Comparison of ENCODE assay signal across 8 mouse cellular contexts in the genomic region with DNA sequence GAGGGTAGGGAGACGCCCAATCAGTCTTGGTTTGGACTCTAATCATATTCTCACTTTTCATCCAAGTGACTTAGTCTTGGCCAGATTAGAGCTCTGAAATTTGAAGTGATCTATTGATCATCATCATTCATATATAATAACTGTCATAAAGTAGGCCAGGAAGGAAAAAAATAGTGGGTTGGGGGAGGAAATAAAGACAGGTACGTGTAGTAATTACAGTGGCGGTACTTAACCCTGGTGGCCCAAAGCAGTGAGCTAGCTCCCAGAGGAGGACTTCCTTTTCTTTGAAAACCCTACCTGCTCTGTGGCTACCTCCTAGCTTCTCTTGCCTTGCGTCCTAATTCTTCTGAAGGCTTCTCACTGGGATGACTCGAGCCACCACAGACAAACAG. TPM values are rescaled to one million over a fixed set of nuclear protein-coding genes. Genes with fewer than 3 reads are reported as not detected.
DNase-seq lines count a peak whose midpoint lies in the region; ATAC-seq and TF ChIP-seq lines count a peak whose summit lies in the region.

No protein-coding gene starts in this region.

- H3K27me3 ChIP-seq in heart, embryonic 14.5 days (ENCODE audit: control insufficient read depth, insufficient read depth, low read length), result no peaks in the 10 kb centered on the region
- H3K27me3 ChIP-seq in forebrain, embryonic 14.5 days (replicated peaks; ENCODE audit: control insufficient read depth, insufficient read depth, low read length), result no peaks in the 10 kb centered on the region
- no peaks in the 10 kb centered on the region for H3K27me3 ChIP-seq in liver, postnatal 0 days (ENCODE audit: insufficient read depth, low read length)

- H3K4me1 ChIP-seq in heart, embryonic 14.5 days (ENCODE audit: control insufficient read depth in 2 of 2, insufficient read depth in 2 of 2, low read length in 2 of 2), result peaks cover 6 to 36% of the 10 kb centered on the region in 2 experiments
- peaks cover 0 to 4% of the 10 kb centered on the region in 2 experiments; a peak in 1 of 4 replicates for H3K4me1 ChIP-seq in ES-E14 (ENCODE audit: control insufficient read depth in 2 of 2, insufficient read depth in 2 of 2, low read length in 2 of 2, poor library complexity in 1 of 2)
- peaks cover 12% of the 10 kb centered on the region for H3K4me1 ChIP-seq in forebrain, embryonic 14.5 days (ENCODE audit: control insufficient read depth, insufficient read depth, low read length)
- H3K4me1 ChIP-seq in liver, postnatal 0 days (ENCODE audit: insufficient read depth), result peaks cover 26% of the 10 kb centered on the region

- no peak for TF ChIP-seq EP300 in liver, postnatal 0 days (IDR thresholded peaks at IDR 0.05; ENCODE audit: low read depth)

- H3K36me3 ChIP-seq in heart, embryonic 14.5 days (ENCODE audit: control insufficient read depth, insufficient read depth, low read length), result peaks cover 33% of the 10 kb centered on the region
- H3K36me3 ChIP-seq in ES-E14 (ENCODE audit: control insufficient read depth, insufficient read depth, low read length, poor library complexity, severe bottlenecking), result peaks cover 5% of the 10 kb centered on the region
- peaks cover 20% of the 10 kb centered on the region for H3K36me3 ChIP-seq in forebrain, embryonic 14.5 days (ENCODE audit: control insufficient read depth, insufficient read depth, low read length)
- H3K36me3 ChIP-seq in liver, postnatal 0 days (replicated peaks; ENCODE audit: insufficient read depth, low read length), result peaks cover 23% of the 10 kb centered on the region

- DNase-seq in heart, adult 9 months (ENCODE audit: low spot score in 2 of 2), result no peak
- no peak for DNase-seq in ES-E14 (ENCODE audit: low read depth, low spot score)
- DNase-seq in forebrain, embryonic 14.5 days (ENCODE audit: low spot score), result no peak
- DNase-seq in liver, postnatal 0 days, result no peak
- DNase-seq in right cerebral cortex, postnatal 4 days, result no peak
- no peak for DNase-seq in kidney, postnatal 14 days
- no peak for DNase-seq in ovary, postnatal 10 days (ENCODE audit: low spot score)

- no peaks in the 10 kb centered on the region for H3K9me3 ChIP-seq in heart, embryonic 14.5 days (ENCODE audit: control insufficient read depth, low read length)
- H3K9me3 ChIP-seq in ES-E14 (ENCODE audit: control insufficient read depth, insufficient read depth, low read depth, low read length), result no peaks in the 10 kb centered on the region
- no peaks in the 10 kb centered on the region for H3K9me3 ChIP-seq in forebrain, embryonic 14.5 days (replicated peaks; ENCODE audit: control insufficient read depth, low read length)
- H3K9me3 ChIP-seq in liver, postnatal 0 days (ENCODE audit: low read length), result no peaks in the 10 kb centered on the region

- H3K4me2 ChIP-seq in heart, embryonic 14.5 days (ENCODE audit: low read length), result peak overlapping the region; percentile 94
- H3K4me2 ChIP-seq in forebrain, embryonic 14.5 days (ENCODE audit: low read length), result peak overlapping the region; percentile 66
- peak overlapping the region; percentile 81 for H3K4me2 ChIP-seq in liver, postnatal 0 days (ENCODE audit: low read depth, low read length)

- peak overlapping the region; percentile 75 to 84 for H3K4me3 ChIP-seq in heart, embryonic 14.5 days (ENCODE audit: control insufficient read depth in 1 of 2, insufficient read depth in 1 of 2, low read depth in 1 of 2, low read length in 2 of 2)
- H3K4me3 ChIP-seq in ES-E14 (ENCODE audit: insufficient read depth in 1 of 2, low read depth in 1 of 2, low read length in 2 of 2, poor library complexity in 1 of 2, severe bottlenecking in 1 of 2), result peak overlapping the region; percentile 95 to 98
- H3K4me3 ChIP-seq in forebrain, embryonic 14.5 days (ENCODE audit: low read depth, low read length), result peak overlapping the region; percentile 82
- H3K4me3 ChIP-seq in liver, postnatal 0 days (ENCODE audit: low read depth, low read length), result peak overlapping the region; percentile 79

- H3K9ac ChIP-seq in heart, embryonic 14.5 days (ENCODE audit: low read length), result peak overlapping the region; percentile 90
- H3K9ac ChIP-seq in ES-E14 (ENCODE audit: insufficient read depth, low read depth, low read length, poor library complexity, severe bottlenecking), result peak overlapping the region; percentile 97; the same call in 1 of the 2 replicates
- H3K9ac ChIP-seq in forebrain, embryonic 14.5 days (ENCODE audit: low read length), result peak overlapping the region; percentile 83
- H3K9ac ChIP-seq in liver, postnatal 0 days (replicated peaks), result peak overlapping the region; percentile 94

- ATAC-seq in heart, embryonic 14.5 days (ENCODE audit: insufficient number of reproducible peaks, insufficient read depth, low FRiP score, low read depth), result no peak
- ATAC-seq in forebrain, embryonic 14.5 days, result no peak
- no peak for ATAC-seq in liver, postnatal 0 days

- in situ Hi-C loops in ES-E14 (cut with MboI; ENCODE audit: low sequenced_read_pairs in 2 of 2, unreplicated experiment in 2 of 2), result no loop called here

- WGBS in heart, embryonic 14.5 days, result 3% methylated on average over 5 of the region's 5 CpGs
- 10% methylated on average over 5 of the region's 5 CpGs for WGBS in forebrain, embryonic 14.5 days
- 6% methylated on average over 5 of the region's 5 CpGs for WGBS in liver, postnatal 0 days (ENCODE audit: insufficient replicate concordance)

- no peak for TF ChIP-seq CTCF in liver, postnatal 0 days (IDR thresholded peaks at IDR 0.05; ENCODE audit: low read depth)

- peak overlapping the region; percentile 96 to 99 for H3K27ac ChIP-seq in heart, embryonic 14.5 days (replicated peaks in 1 of 2; ENCODE audit: control insufficient read depth in 1 of 2, insufficient read depth in 1 of 2, low read depth in 2 of 2, low read length in 2 of 2)
- no peak overlapping the region for H3K27ac ChIP-seq in ES-E14 (ENCODE audit: insufficient read depth, low read depth, low read length, poor library complexity, severe bottlenecking)
- H3K27ac ChIP-seq in forebrain, embryonic 14.5 days (ENCODE audit: low read depth, low read length), result no peak overlapping the region
- peak overlapping the region; percentile 97 for H3K27ac ChIP-seq in liver, postnatal 0 days (ENCODE audit: low read depth)

TF ChIP-seq in ES-E14, 5 proteins besides CTCF, POLR2A, EP300 and RAD21:
- TF ChIP-seq HCFC1 (IDR thresholded peaks at IDR 0.05; ENCODE audit: borderline replicate concordance, insufficient read depth, low read length) (no peak), CHD2 (IDR thresholded peaks at IDR 0.05; ENCODE audit: low read depth, low read length) (0 out of 2 replicates have a peak, but pooled peaks have one; percentile 3), ZNF384 (IDR thresholded peaks at IDR 0.05; ENCODE audit: low read depth, low read length) (no peak), ZC3H11A (IDR thresholded peaks at IDR 0.05; ENCODE audit: borderline replicate concordance, low read depth, low read length) (no peak), MAFK (IDR thresholded peaks at IDR 0.05; ENCODE audit: insufficient read depth, low read depth, low read length) (no peak)
TF ChIP-seq in ES-E14: peak in this region for 1.

RNA-seq across cellular contexts. Expression of a gene that starts 1.2 kb away (rescaled TPM):
- polyA plus RNA-seq in heart, embryonic 14.5 days (2014; fragmentation: Nextera tagmentation; extraction: Ambion mirVana), result 1,503 and 1,593 TPM in 2 replicates
- 142 and 234 TPM in 2 replicates for total RNA-seq in ES-E14 (2012; rRNA removed)
- 392 and 558 TPM in 2 replicates for polyA plus RNA-seq in forebrain, embryonic 14.5 days (2014; fragmentation: Nextera tagmentation; extraction: Ambion mirVana)
- 764 and 778 TPM in 2 replicates for polyA plus RNA-seq in liver, postnatal 0 days (2015; fragmentation: Nextera tagmentation; extraction: Ambion mirVana)

RNA-seq across cellular contexts. Expression of a gene that starts 1.3 kb away (rescaled TPM):
- polyA plus RNA-seq in heart, embryonic 14.5 days (2014; fragmentation: Nextera tagmentation; extraction: Ambion mirVana), result 5.5 and 6.5 TPM in 2 replicates
- 2.2 and 3.1 TPM in 2 replicates for total RNA-seq in ES-E14 (2012; rRNA removed)
- 1.8 and 3.2 TPM in 2 replicates for polyA plus RNA-seq in forebrain, embryonic 14.5 days (2014; fragmentation: Nextera tagmentation; extraction: Ambion mirVana)
- polyA plus RNA-seq in liver, postnatal 0 days (2015; fragmentation: Nextera tagmentation; extraction: Ambion mirVana), result 0.62 and 1.5 TPM in 2 replicates

RNA-seq across cellular contexts. Expression of a gene that starts 20.4 kb away (rescaled TPM):
- 35.0 and 38.7 TPM in 2 replicates for polyA plus RNA-seq in heart, embryonic 14.5 days (2014; fragmentation: Nextera tagmentation; extraction: Ambion mirVana)
- total RNA-seq in ES-E14 (2012; rRNA removed), result 50.2 and 64.9 TPM in 2 replicates
- 60.2 and 64.3 TPM in 2 replicates for polyA plus RNA-seq in forebrain, embryonic 14.5 days (2014; fragmentation: Nextera tagmentation; extraction: Ambion mirVana)
- 24.0 and 24.6 TPM in 2 replicates for polyA plus RNA-seq in liver, postnatal 0 days (2015; fragmentation: Nextera tagmentation; extraction: Ambion mirVana)

RNA-seq across cellular contexts. Expression of a gene that starts 51.2 kb away (rescaled TPM):
- 11.3 and 11.5 TPM in 2 replicates for polyA plus RNA-seq in heart, embryonic 14.5 days (2014; fragmentation: Nextera tagmentation; extraction: Ambion mirVana)
- 10.4 and 15.6 TPM in 2 replicates for total RNA-seq in ES-E14 (2012; rRNA removed)
- polyA plus RNA-seq in forebrain, embryonic 14.5 days (2014; fragmentation: Nextera tagmentation; extraction: Ambion mirVana), result 4.0 and 5.0 TPM in 2 replicates
- polyA plus RNA-seq in liver, postnatal 0 days (2015; fragmentation: Nextera tagmentation; extraction: Ambion mirVana), result 8.3 and 9.9 TPM in 2 replicates

Comparison
In these comparisons a context has a peak if more than half of its experiments do, and no peak if none do; other contexts are left out.
1. H3K27ac ChIP-seq: peak in heart, embryonic 14.5 days (2 of 2) and liver, postnatal 0 days (single experiment); none in ES-E14 (single experiment) and forebrain, embryonic 14.5 days (single experiment).
2. Peak in every context shown above with its lines, with median percentiles within 50 percentile points of each other: H3K4me2 ChIP-seq, H3K4me3 ChIP-seq and H3K9ac ChIP-seq.